Mouse (Mus musculus) embryonic facial prominence, embryonic 10.5 days (tissue): Measurements from ENCODE around the gene Pfn1. TPM values are rescaled to one million over a fixed set of nuclear protein-coding genes. Genes with fewer than 3 reads are reported as not detected.

Experiments
- DNase-seq: peaks from one replicate; pipeline ENCODE4 v3.0.0-alpha.2; 2017; ENCODE audit warnings: low spot score
- H3K27ac ChIP-seq: fragments of 300-500 bp; sonication (generic); replicated peaks from 2 replicates; pipeline ENCODE4 v1.5.1; 2016; ENCODE audit warnings: mild to moderate bottlenecking
- H3K27me3 ChIP-seq: fragments of 300-500 bp; sonication (generic); replicated peaks from 2 replicates; pipeline ENCODE4 v1.6.1; 2016; ENCODE audit warnings: low read depth, mild to moderate bottlenecking; ENCODE audit not compliant: poor library complexity, severe bottlenecking
- H3K36me3 ChIP-seq: fragments of 300-500 bp; sonication (generic); replicated peaks from 2 replicates; pipeline ENCODE4 v1.6.1; 2016; ENCODE audit warnings: mild to moderate bottlenecking, moderate library complexity
- H3K4me1 ChIP-seq: fragments of 300-500 bp; sonication (generic); 2 replicates; pipeline ENCODE4 v1.6.1; 2016
- H3K4me3 ChIP-seq: fragments of 300-500 bp; sonication (generic); 2 replicates; pipeline ENCODE4 v1.5.1; 2016; ENCODE audit warnings: mild to moderate bottlenecking, moderate library complexity
- H3K9me3 ChIP-seq: fragments of 300-500 bp; sonication (generic); 2 replicates; pipeline ENCODE4 v1.6.1; 2016; ENCODE audit warnings: mild to moderate bottlenecking
- WGBS: fragments of 180-500 bp; shearing (Covaris S2); methylation state at CpG from one replicate; pipeline ENCODE4 v1.1.7; 2016; 5-methylcytosine and 5-hydroxymethylcytosine counted together
- polyA plus RNA-seq: library from polyadenylated mRNA; unstranded; fragments of >200 nt; fragmentation: Nextera tagmentation; extraction: Ambion mirVana; gene quantifications from 2 replicates; pipeline ENCODE4 v1.2.1, GENCODE M21; 2016

Gene Pfn1
- polyA plus RNA-seq, 1 experiment from 2014 or later = 2,153 TPM

DNA sequence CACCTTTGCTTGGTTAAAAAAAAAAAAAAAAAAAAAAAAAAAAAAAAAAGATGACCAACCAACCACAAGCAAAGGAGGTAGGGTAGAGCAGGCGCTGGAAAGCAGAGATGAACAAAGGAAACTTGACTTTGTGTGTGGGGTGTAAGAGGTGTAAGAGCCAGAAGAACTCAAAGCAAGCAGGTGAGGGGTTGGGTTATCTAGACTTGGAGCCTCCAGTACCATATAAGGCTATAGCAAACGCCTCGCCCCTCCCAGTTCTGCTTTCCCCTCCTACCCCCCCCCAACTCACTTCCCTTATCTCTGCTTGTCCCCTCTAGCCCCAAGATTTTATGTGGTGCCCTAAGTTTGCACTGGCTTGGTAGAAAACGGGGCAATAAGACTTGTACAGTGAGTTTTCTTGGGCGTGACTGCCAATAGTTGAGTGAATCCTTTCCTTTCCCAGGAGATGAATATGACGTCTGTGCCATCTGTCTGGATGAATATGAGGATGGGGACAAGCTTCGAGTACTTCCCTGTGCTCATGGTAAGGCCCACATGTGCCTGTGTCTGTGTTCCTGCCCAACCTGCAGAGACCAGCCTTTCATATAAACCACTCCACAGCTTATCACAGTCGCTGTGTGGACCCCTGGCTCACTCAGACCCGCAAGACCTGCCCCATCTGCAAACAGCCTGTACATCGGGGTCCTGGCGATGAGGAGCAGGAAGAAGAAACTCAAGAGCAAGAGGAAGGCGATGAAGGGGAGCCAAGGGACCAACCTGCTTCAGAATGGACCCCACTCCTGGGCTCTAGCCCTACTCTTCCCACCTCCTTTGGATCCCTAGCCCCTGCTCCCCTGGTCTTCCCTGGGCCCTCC, 3.9 kb downstream of the Pfn1 start:
- Histone ChIP-seq H3K4me3 (peak overlapping the region; percentile 100), H3K9me3 (no peaks in the 10 kb centered on the region), H3K27ac (no peak overlapping the region), H3K27me3 (no peaks in the 10 kb centered on the region), H3K4me1 (peaks cover 71% of the 10 kb centered on the region), H3K36me3 (peaks cover 55% of the 10 kb centered on the region)
- 87% methylated on average over 12 of the region's 12 CpGs for WGBS
- DNase-seq = no peak

GRCm38 (mm10) chr11:70649185-70649734, 5.2 kb downstream of the Pfn1 start:
- DNase-seq = no peak
- no peak overlapping the region for H3K27ac ChIP-seq
- no peaks in the 10 kb centered on the region for H3K9me3 ChIP-seq
- H3K4me1 ChIP-seq = peaks cover 69% of the 10 kb centered on the region
- H3K4me3 ChIP-seq = peak overlapping the region; percentile 84
- no peaks in the 10 kb centered on the region for H3K27me3 ChIP-seq
- peaks cover 68% of the 10 kb centered on the region for H3K36me3 ChIP-seq
- WGBS = 83% methylated on average over 8 of the region's 8 CpGs

DNA sequence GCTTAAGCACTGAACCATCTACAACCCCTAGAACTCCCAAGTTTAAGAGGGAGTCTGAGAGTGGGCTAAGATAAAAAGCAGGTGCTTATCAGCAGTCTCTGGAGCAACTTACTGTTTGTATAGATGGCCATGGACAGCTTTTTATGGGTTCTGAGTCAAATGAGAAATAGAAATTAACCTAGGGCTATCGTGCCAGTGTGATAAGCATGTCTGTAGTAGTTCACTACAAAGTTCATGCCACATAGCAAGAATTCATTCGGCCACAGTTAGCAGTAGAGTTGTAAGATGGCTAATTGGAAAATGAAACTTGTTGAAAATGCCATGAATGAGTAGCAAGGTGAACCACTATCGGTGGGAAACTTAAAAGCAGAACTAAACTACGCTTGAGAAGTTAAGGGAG, 5.9 kb downstream of the Pfn1 start:
- no peaks in the 10 kb centered on the region for H3K27me3 ChIP-seq
- peak overlapping the region; percentile 84 for H3K4me3 ChIP-seq
- H3K4me1 ChIP-seq = peaks cover 69% of the 10 kb centered on the region
- no peaks in the 10 kb centered on the region for H3K9me3 ChIP-seq
- peaks cover 74% of the 10 kb centered on the region for H3K36me3 ChIP-seq
- DNase-seq = no peak
- peak overlapping the region; percentile 93; the same call in 1 of the 2 replicates for H3K27ac ChIP-seq
- WGBS = 85% methylated on average over 4 of the region's 4 CpGs

DNA sequence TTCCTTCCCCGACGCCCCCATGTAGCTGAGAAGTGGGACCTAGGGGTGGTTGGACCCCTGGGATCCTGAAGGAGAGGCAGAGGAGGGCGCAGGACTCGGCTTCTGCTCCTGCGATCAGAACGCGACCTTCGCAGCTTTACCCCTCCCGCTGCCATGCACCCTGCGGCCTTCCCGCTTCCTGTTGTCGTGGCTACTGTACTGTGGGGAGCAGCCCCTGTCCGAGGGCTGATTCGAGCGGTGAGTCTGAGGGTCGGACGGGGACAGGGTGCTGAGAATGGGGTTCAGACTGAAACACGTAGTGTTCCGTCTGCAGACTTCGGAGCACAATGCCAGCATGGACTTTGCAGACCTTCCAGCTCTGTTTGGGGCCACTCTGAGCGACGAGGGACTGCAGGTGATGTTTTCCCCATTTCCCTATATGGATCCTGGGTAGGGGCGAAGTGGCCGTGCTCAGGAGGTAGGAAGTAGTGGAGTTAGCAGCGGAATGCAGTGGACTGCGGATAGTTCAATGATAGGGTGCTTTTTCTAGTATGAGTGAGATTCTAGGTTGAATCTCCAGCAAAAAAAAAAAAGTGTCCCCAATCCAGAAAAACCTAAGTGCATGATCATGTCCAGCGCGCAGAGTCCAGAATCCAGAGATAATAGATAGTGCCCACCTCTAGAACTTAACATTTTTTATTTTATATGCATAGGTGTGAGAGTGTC, 6.6 kb downstream of the Pfn1 start:
- Histone ChIP-seq H3K4me1 (peaks cover 66% of the 10 kb centered on the region), H3K27me3 (no peaks in the 10 kb centered on the region), H3K27ac (peak overlapping the region; percentile 93), H3K36me3 (peaks cover 76% of the 10 kb centered on the region), H3K9me3 (no peaks in the 10 kb centered on the region), H3K4me3 (peak overlapping the region; percentile 84)
- WGBS = 4% methylated on average over 28 of the region's 28 CpGs
- peak; percentile 48 for DNase-seq

DNA sequence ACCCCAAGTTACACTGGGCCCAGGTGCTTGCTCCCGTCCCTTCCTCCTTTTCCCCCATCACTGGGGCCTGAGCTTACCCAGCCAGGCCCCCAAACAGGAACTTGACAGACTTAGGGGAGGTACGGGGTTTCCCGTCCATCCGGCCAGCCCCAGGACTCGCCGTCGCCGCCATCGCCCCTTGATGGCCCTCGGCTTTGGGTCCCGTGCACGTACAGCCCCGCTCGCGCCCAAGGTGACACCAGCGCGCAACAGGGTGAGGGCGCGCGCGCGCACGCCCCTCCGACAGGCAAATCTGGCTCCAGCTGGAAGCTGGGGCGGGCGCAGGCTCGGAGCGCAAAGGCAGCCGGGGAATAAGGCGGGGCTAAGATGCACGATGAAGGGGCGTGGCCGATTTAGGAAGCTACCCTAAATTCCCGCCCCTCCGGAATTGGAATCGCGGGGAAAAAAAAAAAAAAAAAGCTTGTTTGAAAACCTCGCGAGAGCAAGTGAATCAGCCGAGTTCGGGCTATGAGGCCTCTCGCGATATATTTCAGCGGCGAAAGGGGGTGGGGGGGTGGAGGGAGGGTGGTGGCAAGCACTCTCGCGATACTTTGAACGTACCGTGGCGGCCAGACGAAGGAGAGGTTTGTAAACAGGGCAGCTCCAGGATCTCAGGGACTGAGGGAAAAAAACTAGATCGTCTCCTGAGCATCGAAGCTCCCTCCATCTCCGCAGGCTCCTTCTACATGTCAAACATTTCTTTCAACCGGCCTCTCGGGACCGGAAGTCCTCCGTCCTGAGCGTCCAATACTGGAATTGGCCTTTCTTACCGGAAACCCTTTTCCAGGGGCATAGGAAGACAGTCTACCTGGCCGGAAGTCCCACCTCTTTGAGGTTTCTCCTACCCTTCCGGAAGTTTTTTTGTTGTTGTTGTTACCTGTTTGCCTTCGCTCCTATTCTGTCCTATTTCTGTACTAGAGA, 7.5 kb downstream of the Pfn1 start, which contains the start of the genes Rnf167 and Slc25a11:
Gene Rnf167 (plus strand): TSS at position 545 of the 960 bp plus-strand sequence.
Gene Slc25a11 (minus strand): TSS at position 789 of the 960 bp plus-strand sequence.
- no peaks in the 10 kb centered on the region for H3K27me3 ChIP-seq
- peak within 1 kb of the TSS; percentile 84 for H3K4me3 ChIP-seq
- H3K4me1 ChIP-seq = peaks cover 57% of the 10 kb centered on the region
- peaks cover 72% of the 10 kb centered on the region for H3K36me3 ChIP-seq
- WGBS = under 1% methylated on average over 63 of the region's 63 CpGs
- H3K27ac ChIP-seq = peak within 1 kb of the TSS; percentile 93
- DNase-seq = peak; percentile 98
- H3K9me3 ChIP-seq = no peaks in the 10 kb centered on the region

- peaks cover 65% of the 10 kb centered on the region for H3K36me3 ChIP-seq
- no peak for DNase-seq
- WGBS = 29% methylated on average over 3 of the region's 3 CpGs
- no peaks in the 10 kb centered on the region for H3K27me3 ChIP-seq
- peaks cover 51% of the 10 kb centered on the region for H3K4me1 ChIP-seq
- H3K9me3 ChIP-seq = no peaks in the 10 kb centered on the region
- peak overlapping the region; percentile 93 for H3K27ac ChIP-seq
- peak overlapping the region; percentile 84 for H3K4me3 ChIP-seq
Measured at GRCm38 (mm10) chr11:70646259-70646555, 8.2 kb downstream of the Pfn1 start.

GRCm38 (mm10) chr11:70645461-70646258, 8.8 kb downstream of the Pfn1 start:
- Histone ChIP-seq H3K9me3 (no peaks in the 10 kb centered on the region), H3K27me3 (no peaks in the 10 kb centered on the region), H3K4me1 (peaks cover 46% of the 10 kb centered on the region), H3K36me3 (peaks cover 59% of the 10 kb centered on the region), H3K4me3 (peak overlapping the region; percentile 84), H3K27ac (peak overlapping the region; percentile 93)
- DNase-seq = no peak
- WGBS = 89% methylated on average over 12 of the region's 12 CpGs

- 93% methylated on average over 8 of the region's 8 CpGs for WGBS
- H3K36me3 ChIP-seq = peaks cover 49% of the 10 kb centered on the region
- no peaks in the 10 kb centered on the region for H3K27me3 ChIP-seq
- H3K4me1 ChIP-seq = peaks cover 38% of the 10 kb centered on the region
- no peak overlapping the region for H3K27ac ChIP-seq
- H3K4me3 ChIP-seq = peak overlapping the region; percentile 11; the same call in 1 of the 2 replicates
- H3K9me3 ChIP-seq = no peaks in the 10 kb centered on the region
- no peak for DNase-seq
Measured at GRCm38 (mm10) chr11:70644564-70645103, 9.8 kb downstream of the Pfn1 start.

DNA sequence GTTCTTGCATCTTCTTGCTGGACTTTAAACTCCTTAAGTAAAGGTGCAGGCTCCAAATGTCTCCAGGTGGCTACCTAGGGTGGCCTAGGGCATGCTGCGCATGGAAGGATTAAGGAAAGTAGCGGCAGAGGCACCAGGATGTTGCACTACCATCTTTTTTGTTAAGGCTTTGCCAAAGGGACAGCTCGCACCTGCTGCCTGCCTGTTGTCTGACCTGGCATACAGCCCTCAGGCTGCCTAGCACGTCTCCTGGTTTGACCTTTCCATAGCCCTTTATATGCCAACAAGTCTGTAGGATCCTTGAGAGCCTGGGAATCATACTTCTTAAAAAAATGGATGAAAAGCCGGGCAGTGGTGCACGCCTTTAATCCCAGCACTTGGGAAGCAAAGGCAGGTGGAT, 11.4 kb downstream of the Pfn1 start:
- WGBS = 91% methylated on average over 6 of the region's 6 CpGs

DNA sequence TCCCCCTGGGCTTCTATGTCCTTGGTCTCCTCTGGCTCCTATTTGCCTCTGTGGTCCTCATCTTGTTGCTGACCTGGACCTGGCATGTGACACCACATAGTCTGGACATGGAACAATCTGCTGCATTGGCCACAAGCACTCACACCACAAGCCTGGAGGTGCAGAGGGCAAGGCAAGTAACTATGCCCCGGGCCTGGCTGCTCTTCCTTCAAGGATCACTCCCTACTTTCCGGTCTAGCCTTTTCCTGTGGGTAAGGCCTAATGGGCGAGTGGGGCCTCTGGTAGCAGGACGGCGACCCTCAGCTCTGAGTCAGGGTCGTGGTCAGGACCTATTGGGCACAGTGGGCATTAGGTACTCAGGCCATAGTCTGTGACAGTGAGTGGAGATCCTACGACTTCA, 13.2 kb downstream of the Pfn1 start:
- Histone ChIP-seq H3K4me1 (peaks cover 13% of the 10 kb centered on the region), H3K9me3 (no peaks in the 10 kb centered on the region), H3K4me3 (no peak overlapping the region), H3K36me3 (peaks cover 35% of the 10 kb centered on the region), H3K27me3 (no peaks in the 10 kb centered on the region), H3K27ac (no peak overlapping the region)
- no peak for DNase-seq
- WGBS = 86% methylated on average over 7 of the region's 7 CpGs

More for the DNA sequence above, 11.4 kb downstream of the Pfn1 start:
- H3K9me3 ChIP-seq = no peaks in the 10 kb centered on the region
- no peak overlapping the region for H3K27ac ChIP-seq
- peaks cover 35% of the 10 kb centered on the region for H3K36me3 ChIP-seq
- 0 out of 2 replicates have a peak overlapping the region, but pooled peaks have one; percentile 4 for H3K4me3 ChIP-seq
- no peaks in the 10 kb centered on the region for H3K27me3 ChIP-seq
- DNase-seq = no peak
- peaks cover 22% of the 10 kb centered on the region for H3K4me1 ChIP-seq

- no peak for DNase-seq
Measured at GRCm38 (mm10) chr11:70639976-70640375, 14.5 kb downstream of the Pfn1 start.

More at GRCm38 (mm10) chr11:70639976-70640375, 14.5 kb downstream of the Pfn1 start:
- H3K9me3 ChIP-seq = no peaks in the 10 kb centered on the region
- H3K4me1 ChIP-seq = no peaks in the 10 kb centered on the region
- no peak overlapping the region for H3K27ac ChIP-seq
- no peaks in the 10 kb centered on the region for H3K27me3 ChIP-seq
- 85% methylated on average over 8 of the region's 8 CpGs for WGBS
- H3K36me3 ChIP-seq = peaks cover 25% of the 10 kb centered on the region
- H3K4me3 ChIP-seq = no peak overlapping the region
